Mouse (Mus musculus) midbrain, embryonic 14.5 days (tissue): ENCODE results near the gene Chrm5. TPM values are rescaled to one million over a fixed set of nuclear protein-coding genes. Genes with fewer than 3 reads are reported as not detected.

Source experiments
- ATAC-seq: fragments of 200-750 bp; cut with Nextera tagmentation; 2 replicates; pipeline ENCODE4 v1.8.0; 2017; ENCODE audit warnings: moderate number of reproducible peaks, moderate library complexity; ENCODE audit not compliant: low FRiP score, low TSS enrichment
- DNase-seq: peaks from one replicate; pipeline ENCODE4 v3.0.0-alpha.2; 2015
- H3K27ac ChIP-seq: fragments of 300-500 bp; sonication (generic); replicated peaks from 2 replicates; pipeline ENCODE4 v1.5.1; 2014; ENCODE audit warnings: mild to moderate bottlenecking, low read depth, low read length, moderate library complexity
- H3K27me3 ChIP-seq: fragments of 300-500 bp; sonication (generic); 2 replicates; pipeline ENCODE4 v1.6.1; 2014; ENCODE audit warnings: low read length, control low read depth, mixed read lengths; ENCODE audit not compliant: control insufficient read depth, insufficient read depth
- H3K36me3 ChIP-seq: fragments of 300-500 bp; sonication (generic); 2 replicates; pipeline ENCODE4 v1.6.1; 2014; ENCODE audit warnings: low read length, control low read depth; ENCODE audit not compliant: control insufficient read depth, insufficient read depth
- H3K4me1 ChIP-seq: fragments of 300-500 bp; sonication (generic); 2 replicates; pipeline ENCODE4 v1.6.1; 2014; ENCODE audit warnings: mild to moderate bottlenecking, antibody characterized with exemption, low read length, control low read depth; ENCODE audit not compliant: control insufficient read depth, insufficient read depth
- H3K4me2 ChIP-seq: fragments of 300-500 bp; sonication (generic); 2 replicates; pipeline ENCODE4 v1.6.1; 2014; ENCODE audit warnings: mild to moderate bottlenecking, low read length, moderate library complexity
- H3K4me3 ChIP-seq: fragments of 300-500 bp; sonication (generic); replicated peaks from 2 replicates; pipeline ENCODE4 v1.5.1; 2014; ENCODE audit warnings: low read depth, low read length
- H3K9ac ChIP-seq: fragments of 300-500 bp; sonication (generic); replicated peaks from 2 replicates; pipeline ENCODE4 v1.6.1; 2014; ENCODE audit warnings: mild to moderate bottlenecking, low read length, moderate library complexity
- H3K9me3 ChIP-seq: fragments of 300-500 bp; sonication (generic); 2 replicates; pipeline ENCODE4 v1.6.1; 2016; ENCODE audit warnings: low read length, control low read depth, mixed read lengths; ENCODE audit not compliant: control insufficient read depth
- WGBS: fragments of 180-500 bp; shearing (Covaris S2); extraction: QIAGEN DNeasy Blood & Tissue Kit; methylation state at CpG from one replicate; pipeline ENCODE4 v1.1.7; 2014; 5-methylcytosine and 5-hydroxymethylcytosine counted together
- polyA plus RNA-seq: library from polyadenylated mRNA; unstranded; fragments of >200 nt; fragmentation: Nextera tagmentation; extraction: Ambion mirVana; gene quantifications from 2 replicates; pipeline ENCODE4 v1.2.1, GENCODE M21; 2014

The Chrm5 gene
- polyA plus RNA-seq = 0.30 and 0.93 TPM in 2 replicates

DNA sequence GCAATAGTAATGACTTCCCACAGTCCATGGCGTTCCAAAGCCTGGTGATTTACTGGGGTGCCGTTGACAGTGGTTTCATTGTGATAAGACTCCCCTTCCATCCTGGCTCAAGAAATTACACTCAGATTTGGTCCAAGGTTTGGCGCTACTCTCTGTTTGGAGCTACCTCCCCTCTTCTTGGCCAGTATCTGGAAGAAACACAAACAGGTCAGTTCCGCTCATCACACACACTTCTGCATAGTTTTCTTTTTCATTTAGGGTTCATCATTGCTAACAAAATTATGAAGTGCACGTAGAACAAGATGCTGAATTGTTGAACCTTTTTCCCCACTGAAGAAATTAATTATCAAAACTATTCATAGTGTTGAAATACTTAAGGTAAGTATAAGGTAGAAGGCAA is at the start of gene Chrm5:
TSS of gene Chrm5 (minus strand) at position 101 of the 400 bp plus-strand sequence.
- no peaks in the 10 kb centered on the region for H3K27me3 ChIP-seq
- no peaks in the 10 kb centered on the region for H3K4me1 ChIP-seq
- ATAC-seq (no peak), DNase-seq (no peak)
- no peaks in the 10 kb centered on the region for H3K9me3 ChIP-seq
- 96% methylated on average over 5 of the region's 5 CpGs for WGBS
- no peak within 1 kb of the TSS for H3K4me3 ChIP-seq
- no peak within 1 kb of the TSS for H3K4me2 ChIP-seq
- no peak within 1 kb of the TSS for H3K9ac ChIP-seq
- H3K36me3 ChIP-seq = no peaks in the 10 kb centered on the region
- H3K27ac ChIP-seq = no peak within 1 kb of the TSS

GRCm38 (mm10) chr2:112526933-112527332 is 46.4 kb upstream of the Chrm5 start:
- Histone ChIP-seq H3K4me2 (no peak overlapping the region), H3K4me1 (no peaks in the 10 kb centered on the region), H3K9me3 (no peaks in the 10 kb centered on the region), H3K36me3 (no peaks in the 10 kb centered on the region), H3K27ac (no peak overlapping the region), H3K27me3 (no peaks in the 10 kb centered on the region), H3K4me3 (no peak overlapping the region), H3K9ac (no peak overlapping the region)
- WGBS = 85% methylated on average over 3 of the region's 3 CpGs
- ATAC-seq (no peak), DNase-seq (peak; percentile 15)

DNA sequence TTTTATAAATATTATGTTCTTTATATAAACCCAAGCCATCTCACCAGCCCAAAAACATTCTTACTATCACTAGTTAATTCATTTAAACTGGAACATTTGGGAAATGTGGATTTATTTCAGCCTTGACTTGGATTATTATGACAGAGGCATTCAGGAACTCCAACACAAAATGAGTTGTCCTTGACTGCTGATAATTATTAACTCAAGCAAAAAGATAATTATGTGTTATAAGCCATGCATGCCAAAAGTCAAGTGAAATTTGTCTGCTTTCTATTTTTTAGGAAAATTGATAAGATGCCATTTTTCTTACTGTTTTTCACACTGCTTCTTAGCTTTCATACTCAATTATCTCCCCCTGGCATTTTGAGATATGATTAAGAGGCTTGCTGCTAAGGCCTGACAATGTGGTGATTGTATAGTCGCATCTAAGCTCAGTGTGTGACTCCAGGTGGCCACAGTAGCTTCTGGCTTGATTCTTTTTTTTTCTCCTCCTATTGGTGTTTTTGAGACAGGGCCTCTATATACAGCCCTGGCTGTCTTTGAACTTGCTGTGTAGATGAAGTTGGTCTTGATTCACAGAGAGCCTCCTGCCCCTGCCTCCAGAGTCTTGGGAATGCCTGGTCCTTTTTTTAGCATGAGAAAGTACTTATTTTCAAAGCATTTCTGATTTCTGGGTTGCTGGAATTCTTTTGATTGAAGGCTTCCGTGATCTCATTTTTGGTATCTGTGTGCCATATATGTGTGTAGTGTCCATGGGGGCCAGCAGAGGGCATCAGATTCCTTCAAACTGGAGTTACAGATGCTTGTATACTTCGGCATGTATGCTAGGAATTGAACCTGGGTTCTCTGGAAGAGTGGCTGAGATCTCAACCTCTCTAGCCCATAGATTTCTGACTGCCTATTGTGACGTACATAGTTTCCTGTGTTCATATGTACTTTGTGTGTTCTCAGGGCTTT is 40.2 kb upstream of the Chrm5 start:
- Histone ChIP-seq H3K9me3 (no peaks in the 10 kb centered on the region), H3K4me2 (no peak overlapping the region), H3K9ac (no peak overlapping the region), H3K36me3 (no peaks in the 10 kb centered on the region), H3K4me1 (no peaks in the 10 kb centered on the region), H3K27ac (no peak overlapping the region), H3K27me3 (no peaks in the 10 kb centered on the region), H3K4me3 (no peak overlapping the region)
- ATAC-seq = no peak
- WGBS = 79% methylated on average over 4 of the region's 4 CpGs
- no peak for DNase-seq

DNA sequence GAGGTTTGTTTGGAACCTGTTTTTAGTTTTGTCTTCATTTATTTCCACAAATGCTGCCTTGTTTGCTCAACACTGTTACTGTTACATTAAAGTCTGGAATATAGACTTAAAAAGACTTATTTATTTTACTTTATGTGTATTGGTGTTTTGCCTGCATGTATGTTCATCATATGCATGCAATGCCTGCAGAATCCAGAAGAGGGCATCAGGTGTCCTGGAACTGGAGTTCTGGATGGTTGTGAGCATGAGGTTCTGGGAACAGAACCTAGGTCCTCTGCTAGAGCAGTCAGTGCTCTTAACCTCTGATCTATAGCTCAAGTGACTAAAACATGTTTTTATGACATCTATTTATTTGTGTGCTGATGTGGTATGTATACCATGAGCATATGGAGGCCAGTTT is 38.0 kb upstream of the Chrm5 start:
- Histone ChIP-seq H3K27me3 (no peaks in the 10 kb centered on the region), H3K9me3 (no peaks in the 10 kb centered on the region), H3K4me1 (no peaks in the 10 kb centered on the region), H3K27ac (no peak overlapping the region), H3K36me3 (no peaks in the 10 kb centered on the region), H3K4me2 (no peak overlapping the region), H3K9ac (no peak overlapping the region), H3K4me3 (no peak overlapping the region)
- ATAC-seq (no peak), DNase-seq (no peak)

- no peaks in the 10 kb centered on the region for H3K4me1 ChIP-seq
- 84% methylated on average over 3 of the region's 3 CpGs for WGBS
- ATAC-seq = no peak
- no peaks in the 10 kb centered on the region for H3K9me3 ChIP-seq
- no peak for DNase-seq
- no peak overlapping the region for H3K27ac ChIP-seq
- H3K36me3 ChIP-seq = no peaks in the 10 kb centered on the region
- H3K4me2 ChIP-seq = no peak overlapping the region
- no peak overlapping the region for H3K9ac ChIP-seq
- H3K27me3 ChIP-seq = no peaks in the 10 kb centered on the region
- no peak overlapping the region for H3K4me3 ChIP-seq
Measured at GRCm38 (mm10) chr2:112517218-112517617, 36.6 kb upstream of the Chrm5 start.

DNA sequence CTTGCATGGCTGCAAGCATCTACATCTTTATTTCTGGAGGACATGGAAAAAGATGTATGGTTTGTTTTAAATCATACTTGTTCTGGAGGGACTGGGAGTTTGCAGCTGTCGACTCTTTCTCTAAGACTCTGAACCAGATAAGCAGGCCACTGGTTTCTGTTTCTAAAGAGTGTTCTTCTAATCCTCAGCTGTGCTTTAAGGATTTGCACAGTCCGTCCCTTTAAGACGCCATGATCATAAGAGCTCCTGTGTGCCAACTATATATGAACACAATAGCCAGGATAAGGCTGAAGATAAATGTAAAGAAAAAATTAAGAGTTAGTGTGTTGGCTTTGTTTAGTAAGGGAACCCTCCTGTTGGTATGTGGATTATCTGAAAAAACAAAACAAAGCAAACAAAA is 36.2 kb upstream of the Chrm5 start:
- H3K27ac ChIP-seq = no peak overlapping the region
- 67% methylated on average over 3 of the region's 3 CpGs for WGBS
- DNase-seq = no peak
- no peaks in the 10 kb centered on the region for H3K9me3 ChIP-seq
- H3K27me3 ChIP-seq = no peaks in the 10 kb centered on the region
- ATAC-seq = no peak
- no peak overlapping the region for H3K4me2 ChIP-seq
- no peaks in the 10 kb centered on the region for H3K36me3 ChIP-seq
- H3K9ac ChIP-seq = no peak overlapping the region
- H3K4me1 ChIP-seq = no peaks in the 10 kb centered on the region
- no peak overlapping the region for H3K4me3 ChIP-seq

GRCm38 (mm10) chr2:112513036-112513435 is 32.5 kb upstream of the Chrm5 start:
- no peaks in the 10 kb centered on the region for H3K36me3 ChIP-seq
- no peak overlapping the region for H3K27ac ChIP-seq
- H3K4me2 ChIP-seq = no peak overlapping the region
- H3K4me3 ChIP-seq = no peak overlapping the region
- ATAC-seq = no peak
- 94% methylated on average over 1 of the region's 1 CpGs for WGBS
- DNase-seq = no peak
- H3K4me1 ChIP-seq = no peaks in the 10 kb centered on the region
- no peaks in the 10 kb centered on the region for H3K9me3 ChIP-seq
- no peak overlapping the region for H3K9ac ChIP-seq
- H3K27me3 ChIP-seq = no peaks in the 10 kb centered on the region

- ATAC-seq = no peak
- WGBS = 94% methylated on average over 4 of the region's 4 CpGs
Measured at GRCm38 (mm10) chr2:112510140-112510539, 29.6 kb upstream of the Chrm5 start.

DNA sequence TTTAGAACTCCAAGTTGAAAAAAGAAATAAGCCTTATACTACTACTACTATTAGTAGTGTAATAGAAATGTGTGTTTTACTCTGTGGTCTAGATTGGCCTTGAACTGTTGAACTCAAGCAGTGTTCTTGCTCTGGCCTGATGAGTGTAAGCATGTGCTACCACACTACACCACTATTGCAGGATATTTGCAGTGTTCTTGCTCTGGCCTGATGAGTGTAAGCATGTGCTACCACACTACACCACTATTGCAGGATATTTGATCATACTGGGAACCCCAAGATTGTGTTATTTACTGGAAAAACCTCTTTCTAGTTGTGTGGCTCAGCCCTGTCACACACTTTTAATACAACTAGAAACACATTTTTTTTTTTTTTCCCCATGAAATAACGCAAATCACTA is 26.9 kb upstream of the Chrm5 start:
- Histone ChIP-seq H3K4me1 (no peaks in the 10 kb centered on the region), H3K9me3 (no peaks in the 10 kb centered on the region), H3K4me3 (no peak overlapping the region), H3K9ac (no peak overlapping the region), H3K36me3 (no peaks in the 10 kb centered on the region), H3K27ac (no peak overlapping the region), H3K27me3 (no peaks in the 10 kb centered on the region), H3K4me2 (no peak overlapping the region)
- 96% methylated on average over 1 of the region's 1 CpGs for WGBS
- no peak for ATAC-seq
- DNase-seq = no peak

More at GRCm38 (mm10) chr2:112510140-112510539, 29.6 kb upstream of the Chrm5 start:
- Histone ChIP-seq H3K4me1 (no peaks in the 10 kb centered on the region), H3K9me3 (no peaks in the 10 kb centered on the region), H3K4me3 (no peak overlapping the region), H3K27me3 (no peaks in the 10 kb centered on the region), H3K27ac (no peak overlapping the region), H3K4me2 (no peak overlapping the region), H3K9ac (no peak overlapping the region), H3K36me3 (no peaks in the 10 kb centered on the region)
- no peak for DNase-seq
